Mouse (Mus musculus): ENCODE results near the gene 4931429L15Rik.

Gene 4931429L15Rik

DNA sequence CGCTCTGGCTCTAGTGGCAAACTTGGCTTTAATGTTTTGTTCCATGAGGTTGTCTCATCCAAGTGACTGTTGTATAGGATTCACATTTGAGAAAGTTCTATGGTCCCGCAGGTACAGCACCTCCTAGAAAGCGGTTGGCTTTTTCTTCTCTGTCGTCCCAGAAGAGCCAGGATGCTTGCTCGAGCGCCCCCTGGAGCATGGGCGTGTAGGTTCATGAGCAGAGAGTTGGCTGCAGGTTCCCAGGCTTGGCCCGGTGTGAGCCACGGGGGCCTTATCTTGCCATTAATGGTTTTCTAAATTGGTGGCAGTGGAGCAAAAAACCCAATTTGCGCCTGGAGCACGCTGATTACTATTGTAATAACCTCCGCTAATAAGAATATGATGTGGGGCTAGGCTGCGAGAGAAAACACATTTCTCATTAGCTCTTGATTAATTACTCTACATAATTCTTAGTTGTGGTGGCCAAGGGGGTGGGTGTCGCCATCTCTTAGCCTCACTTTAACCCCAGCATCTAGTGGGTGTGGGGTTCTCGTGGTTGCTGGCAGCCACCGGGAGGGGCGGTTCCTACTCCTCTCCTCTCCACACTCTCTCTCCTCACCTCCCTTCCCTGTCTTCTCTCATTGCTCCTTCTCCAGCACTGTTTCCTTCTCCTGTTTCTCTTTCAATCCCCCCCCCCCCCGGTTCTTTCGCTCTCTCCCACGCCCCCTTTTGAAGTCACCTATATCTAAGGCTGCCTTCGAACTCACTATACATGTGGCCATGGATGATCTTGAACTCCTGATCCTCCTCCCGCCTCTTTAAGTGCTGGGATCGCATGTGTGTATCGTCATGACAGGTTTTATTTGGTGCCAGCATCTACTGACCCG lies 8.2 kb upstream of the 4931429L15Rik start:
- no peak for DNase-seq (ENCODE audit: low read depth, low spot score)

DNA sequence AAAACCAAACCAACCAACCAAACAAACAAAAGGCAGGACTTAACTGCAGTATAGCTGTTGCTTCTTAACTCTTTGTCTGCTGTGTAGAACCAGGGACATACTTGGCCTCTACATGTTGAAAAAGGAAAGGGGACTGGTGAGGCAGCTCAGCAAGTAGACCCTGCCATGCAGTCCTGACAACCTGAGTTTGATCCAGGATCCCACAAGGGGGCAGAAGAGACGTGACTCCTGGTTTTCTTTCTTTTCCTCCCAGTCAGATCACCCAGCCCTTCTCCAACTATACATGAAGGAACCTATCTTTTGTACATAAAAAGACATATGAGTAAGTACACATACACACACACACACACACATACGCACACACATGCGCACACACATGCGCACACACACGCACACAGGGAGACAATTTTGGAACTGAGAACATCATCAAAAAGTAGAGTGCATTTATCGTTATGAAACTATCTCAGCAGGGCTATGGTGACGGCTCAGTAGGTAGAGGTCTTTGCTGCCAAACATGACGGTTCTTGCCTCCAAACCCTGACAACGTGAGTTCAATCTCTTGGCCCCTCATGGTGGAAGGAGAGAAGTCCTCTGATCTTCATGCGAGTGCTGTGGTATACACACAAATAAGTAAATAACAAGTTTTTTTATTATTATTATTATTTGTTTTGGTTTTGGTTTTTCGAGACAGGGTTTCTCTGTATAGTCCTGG lies 7.1 kb upstream of the 4931429L15Rik start:
- no peak for DNase-seq (ENCODE audit: low read depth, low spot score)

DNA sequence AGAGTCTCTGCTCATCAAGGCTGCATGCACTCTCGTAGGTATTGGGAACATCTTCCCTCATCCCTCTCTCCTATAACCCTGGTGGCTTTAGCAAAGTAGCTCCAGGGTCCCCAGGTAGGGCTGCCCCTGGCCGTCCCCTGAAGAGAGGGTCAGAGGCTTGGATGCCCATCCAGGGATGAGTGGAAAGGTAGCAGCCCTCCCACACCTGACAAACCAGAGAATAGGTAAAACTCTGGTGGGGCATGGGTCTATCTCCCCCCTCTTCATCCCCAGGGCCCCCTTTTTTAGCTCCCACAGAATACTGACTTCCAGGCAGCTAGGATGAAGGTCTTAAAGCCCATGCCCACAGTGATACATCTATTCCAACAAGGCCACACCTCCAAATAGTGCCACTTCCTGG lies 675 bp upstream of the 4931429L15Rik start:
- no peak for DNase-seq (ENCODE audit: low read depth, low spot score)

DNA sequence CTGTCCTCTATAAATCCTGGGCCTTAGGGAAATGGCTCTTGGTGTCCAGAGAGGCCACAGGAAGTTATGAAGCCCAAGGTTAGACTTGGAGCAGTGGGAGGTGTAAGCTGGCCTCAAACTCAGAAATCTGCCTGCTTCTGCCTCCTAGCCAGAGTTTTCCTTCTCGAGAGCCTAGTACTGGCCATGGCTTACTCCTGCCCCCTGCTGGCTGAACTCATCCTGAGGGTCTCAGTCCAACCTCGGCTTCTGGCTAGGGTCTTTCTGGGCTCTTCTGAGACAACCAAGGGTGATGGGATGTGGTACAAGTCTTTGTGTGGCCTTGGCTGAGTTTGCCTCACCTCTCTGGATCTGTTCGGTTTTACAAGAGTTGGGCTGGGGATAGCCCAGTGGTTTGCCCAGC lies 1.8 kb downstream of the 4931429L15Rik start:
- no peak for DNase-seq (ENCODE audit: low read depth, low spot score)

DNA sequence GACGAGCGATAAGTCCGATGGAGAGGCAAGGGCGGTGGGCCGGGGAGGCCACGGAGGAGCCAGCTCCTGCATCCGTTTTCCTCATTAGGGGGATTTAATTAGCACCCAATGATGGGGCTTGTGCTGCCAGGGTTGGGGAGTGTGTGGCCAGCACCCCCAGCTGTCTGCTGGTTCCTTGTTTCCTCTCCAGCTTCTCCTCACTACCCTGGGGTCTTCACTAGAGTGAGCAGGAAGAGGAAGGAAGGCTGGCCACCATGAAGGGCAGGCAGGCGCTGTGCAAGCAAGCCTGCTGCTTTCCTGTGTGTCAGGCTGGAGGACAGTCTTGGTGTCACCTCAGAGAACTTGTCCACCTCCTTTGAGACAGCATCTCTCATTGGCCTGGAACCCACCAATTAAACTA lies 2.9 kb downstream of the 4931429L15Rik start:
- DNase-seq (ENCODE audit: low read depth, low spot score) = no peak

DNA sequence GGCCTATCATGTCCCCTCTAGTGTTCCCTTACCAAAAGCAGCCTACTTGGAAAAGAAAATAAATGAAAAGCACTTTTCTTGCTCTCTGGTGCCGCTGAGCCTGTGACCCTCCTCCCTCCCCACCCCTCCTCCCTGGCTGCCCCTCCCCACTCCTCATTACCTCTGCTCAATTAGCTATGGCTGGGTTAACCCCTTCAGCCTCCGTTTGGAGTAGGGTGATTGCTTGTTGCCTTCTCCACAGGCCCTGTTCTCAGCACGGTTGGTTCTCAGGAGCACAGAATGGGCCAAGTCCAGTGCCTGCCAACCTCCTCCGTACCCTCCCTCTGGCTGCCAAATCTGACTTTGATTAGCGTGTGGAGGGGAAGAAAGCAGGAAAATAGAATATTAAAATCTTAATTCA lies 3.4 kb downstream of the 4931429L15Rik start:
- no peak for DNase-seq (ENCODE audit: low read depth, low spot score)

DNA sequence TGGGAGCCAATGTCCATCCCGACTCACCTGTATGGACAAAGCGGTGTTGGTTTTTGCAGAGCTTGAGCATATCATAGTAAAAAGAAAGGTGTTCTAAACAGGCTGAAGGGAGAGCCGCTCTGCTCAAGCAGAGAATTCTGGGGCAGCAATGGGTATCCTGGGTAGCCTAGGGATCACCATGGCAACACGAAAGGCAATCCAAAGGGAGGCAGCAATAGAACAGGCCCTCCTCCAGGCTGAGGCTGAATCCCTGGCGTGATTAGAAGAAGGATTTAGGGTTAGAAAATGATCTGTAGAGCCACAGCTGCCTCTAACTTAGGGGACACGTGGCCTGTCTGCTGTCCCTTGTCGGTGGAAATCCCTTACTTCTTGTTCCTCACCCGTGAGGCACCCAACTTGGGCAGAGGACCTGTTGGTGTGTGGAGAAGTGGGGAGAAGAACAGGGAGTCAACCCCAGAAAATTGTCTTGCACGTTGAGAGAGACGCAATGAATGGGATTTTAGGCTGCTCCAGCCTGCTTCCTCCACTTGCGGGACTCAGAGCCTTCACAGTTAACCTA lies 3.9 kb downstream of the 4931429L15Rik start:
- no peak for DNase-seq (ENCODE audit: low read depth, low spot score)

DNA sequence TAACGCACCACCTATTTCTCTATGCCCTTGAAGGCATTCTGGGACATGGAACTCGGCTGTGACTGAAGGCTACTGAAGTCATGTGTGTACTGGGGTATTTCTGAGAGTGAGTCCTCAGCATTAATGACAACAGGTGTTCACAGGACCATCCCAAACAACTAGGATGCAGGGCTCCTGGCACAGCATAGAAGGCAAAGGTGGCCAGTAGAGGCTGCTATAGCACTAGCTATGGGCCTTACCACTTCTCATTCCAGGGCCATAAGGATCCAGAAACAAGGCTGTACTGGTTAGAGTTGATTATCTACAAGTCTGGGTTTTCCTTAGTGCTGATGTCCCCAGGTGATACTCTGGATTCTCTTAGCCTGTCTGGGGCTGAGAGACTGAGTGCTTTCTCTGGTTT lies 4.9 kb downstream of the 4931429L15Rik start:
- no peak for DNase-seq (ENCODE audit: low read depth, low spot score)

DNA sequence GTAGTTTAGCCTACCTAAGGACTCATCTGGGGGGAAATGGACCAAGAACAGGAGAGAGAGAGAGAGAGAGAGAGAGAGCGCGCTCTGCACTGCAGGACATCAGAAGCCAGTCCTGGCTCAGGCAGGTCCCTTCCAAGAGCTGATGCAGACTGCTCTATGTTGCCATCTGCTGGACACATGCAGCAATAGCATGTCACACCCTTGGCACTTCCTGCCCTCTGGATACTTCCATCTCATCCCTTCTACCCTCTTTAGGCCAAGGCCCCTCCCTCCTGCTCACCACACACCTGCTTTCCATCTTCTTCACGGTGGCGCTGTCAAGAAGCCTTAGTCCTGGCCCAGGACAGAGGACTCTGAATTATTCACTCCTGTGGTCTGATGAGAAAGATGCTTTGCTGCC lies 5.3 kb downstream of the 4931429L15Rik start:
- DNase-seq (ENCODE audit: low read depth, low spot score) = peak; percentile 81

DNA sequence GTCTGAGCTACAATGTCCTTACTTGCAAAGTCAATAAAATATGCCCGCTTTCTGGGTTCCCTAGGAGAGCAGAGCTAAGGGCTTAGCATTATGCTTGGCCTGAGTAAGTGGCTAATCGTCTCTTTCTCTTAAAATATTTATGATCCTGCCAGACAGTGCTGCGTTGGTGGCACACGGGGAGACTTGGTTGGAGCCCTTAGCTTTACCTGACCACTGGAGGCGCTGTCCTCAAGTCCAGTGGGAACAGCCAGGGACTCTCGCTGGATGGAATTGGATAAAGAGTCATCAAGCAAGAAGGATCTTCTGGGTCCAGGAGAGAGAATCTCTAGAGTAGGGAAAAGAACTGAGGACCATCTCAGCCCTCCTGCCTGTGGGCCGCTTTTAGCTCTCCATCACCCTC lies 10.7 kb downstream of the 4931429L15Rik start:
- DNase-seq (ENCODE audit: low read depth, low spot score) = no peak

DNA sequence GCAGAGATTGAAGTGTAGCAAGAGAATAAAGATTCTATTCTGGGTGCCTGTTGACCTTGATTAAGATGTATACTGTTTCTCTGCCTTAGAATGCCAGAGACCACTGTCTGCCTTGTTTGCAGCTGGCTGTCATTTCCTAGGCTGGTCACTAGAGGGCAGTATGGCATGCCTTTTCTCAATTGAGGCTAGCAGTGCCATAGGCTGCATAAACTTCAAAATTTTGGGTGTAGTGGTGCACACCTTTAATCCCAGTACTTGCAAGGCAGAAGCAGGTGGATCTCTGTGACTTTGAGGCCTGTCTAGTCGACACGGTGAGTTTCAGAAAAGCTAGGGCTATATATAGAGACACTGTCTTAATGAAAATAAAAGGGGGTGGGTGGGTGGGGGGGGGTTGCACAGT lies 17.6 kb downstream of the 4931429L15Rik start:
- peak; percentile 76 for DNase-seq (ENCODE audit: low read depth, low spot score)

DNA sequence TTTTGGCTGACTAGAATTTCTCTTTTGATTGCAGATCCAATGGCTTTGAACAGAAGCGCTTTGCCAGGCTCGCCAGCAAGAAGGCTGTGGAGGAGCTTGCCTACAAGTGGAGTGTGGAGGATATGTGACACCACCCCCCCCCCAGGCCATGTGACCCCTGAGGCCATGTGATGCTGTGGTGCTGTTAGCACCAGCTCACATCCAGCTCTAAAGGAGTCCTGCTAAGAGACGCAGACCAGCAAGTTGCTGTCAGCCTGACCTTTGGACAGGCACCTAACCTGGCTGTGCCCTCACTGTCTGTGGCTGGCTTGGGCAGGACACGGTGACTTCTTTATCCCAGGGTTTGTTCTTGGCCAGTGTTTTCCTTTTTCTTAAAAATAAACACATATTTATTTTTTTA lies 21.4 kb downstream of the 4931429L15Rik start:
- DNase-seq (ENCODE audit: low read depth, low spot score) = no peak

DNA sequence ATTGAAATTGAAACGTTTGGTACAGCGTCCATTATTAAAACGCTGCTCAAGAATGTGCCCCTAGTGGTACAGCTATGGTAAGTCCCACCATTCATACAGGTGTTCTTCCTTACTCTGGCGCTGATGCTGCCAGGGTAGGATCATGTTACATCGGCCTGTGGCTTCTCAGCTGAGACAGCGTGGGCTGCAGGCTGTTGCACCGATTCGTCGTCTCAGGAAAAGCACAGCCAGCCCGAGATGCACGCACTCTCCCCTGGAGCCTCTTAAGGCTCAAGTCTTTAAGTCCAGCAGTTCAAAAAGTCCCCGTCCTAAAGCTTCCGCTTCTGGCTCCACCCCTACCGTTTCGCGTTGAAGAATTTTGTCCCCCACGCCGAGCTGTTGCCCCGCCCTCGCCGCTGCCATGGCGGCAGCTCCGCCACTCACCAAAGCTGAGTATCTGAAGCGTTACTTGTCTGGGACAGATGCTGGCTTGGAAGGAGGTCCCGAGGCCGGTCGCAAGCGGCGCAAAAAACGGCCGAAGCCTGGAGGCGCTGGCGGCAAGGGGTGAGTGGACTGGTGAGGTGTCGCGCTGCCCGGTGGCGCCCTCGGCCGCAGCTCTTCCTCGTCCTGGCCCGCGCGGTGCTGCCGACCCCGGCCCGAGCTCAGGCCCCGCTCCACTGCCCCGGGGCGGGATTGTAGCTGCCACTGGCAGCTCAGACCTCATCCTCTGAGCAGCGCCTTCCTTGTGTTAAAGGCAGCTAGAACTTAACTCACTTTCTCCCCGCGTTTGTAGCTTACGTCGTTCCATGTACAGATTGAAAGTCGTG lies 37.0 kb downstream of the 4931429L15Rik start, which contains the start of gene Bud13:
Gene Bud13, plus strand, starts transcription at position 378 of the 806 bp plus-strand sequence.
- peak; percentile 92 for DNase-seq (ENCODE audit: low read depth, low spot score)

DNA sequence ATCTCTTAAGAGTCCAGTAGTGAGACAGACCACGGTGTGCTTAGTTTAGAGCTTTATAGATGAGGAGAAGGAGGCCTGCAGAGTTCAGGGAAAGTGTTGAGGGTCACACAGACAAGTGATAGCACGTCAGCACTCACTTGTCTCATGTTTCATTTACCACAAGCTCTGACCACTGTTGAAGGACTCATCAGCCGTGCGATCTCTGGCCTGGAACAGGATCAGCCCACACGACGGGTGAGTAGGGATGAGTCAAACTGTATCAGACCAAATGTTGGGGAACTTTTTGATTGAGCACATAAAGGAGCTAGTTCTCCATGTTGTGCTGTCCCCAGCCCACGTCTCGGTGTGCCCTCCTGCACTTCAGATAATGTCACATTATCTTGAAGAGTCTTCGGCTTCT lies 45.3 kb downstream of the 4931429L15Rik start:
- peak; percentile 87 for DNase-seq (ENCODE audit: low read depth, low spot score)

DNA sequence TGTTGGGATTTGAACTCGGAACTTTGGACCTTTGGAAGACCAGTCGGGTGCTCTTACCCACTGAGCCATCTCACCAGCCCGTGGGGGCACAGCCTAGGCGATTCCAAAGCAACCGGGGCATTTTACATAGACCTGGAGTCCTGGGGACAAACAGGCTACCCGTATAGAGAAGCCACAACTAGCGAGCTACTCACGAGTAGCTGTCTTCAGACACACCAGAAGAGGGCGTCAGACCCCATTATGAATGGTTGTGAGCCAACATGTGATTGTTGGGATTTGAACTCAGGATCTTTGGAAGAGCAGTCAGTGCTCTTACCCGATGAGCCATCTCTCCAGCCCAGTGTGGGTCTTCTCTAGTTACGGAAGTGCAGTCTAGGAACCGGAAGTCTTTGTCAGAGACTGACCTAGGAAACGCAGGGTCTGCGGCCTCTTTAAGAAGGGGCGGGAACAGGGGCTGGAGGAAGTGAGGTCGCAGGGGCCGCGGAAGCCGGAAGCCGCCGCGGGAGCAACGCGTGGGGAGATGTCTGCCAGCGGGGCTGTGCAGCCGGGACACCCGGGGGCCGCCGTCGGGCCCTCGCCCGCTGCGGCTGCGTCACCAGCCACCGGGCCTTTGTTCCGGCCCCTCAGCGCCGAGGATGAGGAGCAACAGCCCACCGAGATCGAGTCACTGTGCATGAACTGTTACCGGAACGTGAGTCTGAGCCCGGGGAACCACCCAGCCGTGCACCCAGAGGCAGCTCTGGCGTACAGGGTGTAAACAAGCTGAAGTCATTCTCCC lies 46.9 kb downstream of the 4931429L15Rik start, which contains the start of gene Zpr1:
Gene Zpr1, plus strand, starts transcription at position 388 of the 778 bp plus-strand sequence.
- peak; percentile 94 for DNase-seq (ENCODE audit: low read depth, low spot score)

DNA sequence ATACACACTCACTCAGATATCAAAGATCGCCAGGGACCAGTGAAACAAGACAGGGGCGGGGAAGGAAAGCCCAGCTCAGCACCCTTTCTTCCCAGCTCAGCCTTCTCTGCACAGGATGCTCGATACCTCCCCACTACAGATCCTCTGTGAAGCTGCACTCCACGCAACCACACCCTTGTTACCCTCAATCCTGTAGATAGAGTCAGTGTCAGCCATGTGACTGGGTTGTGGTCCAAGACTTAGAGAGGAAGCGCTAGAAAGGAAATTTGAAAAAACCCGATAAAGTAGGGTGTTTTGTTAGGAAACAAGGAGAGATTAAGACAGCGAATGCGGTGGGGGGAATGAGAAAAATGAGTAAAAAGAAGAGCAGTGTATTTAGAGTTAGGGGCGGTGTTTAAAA lies 47.7 kb downstream of the 4931429L15Rik start:
- DNase-seq (ENCODE audit: low read depth, low spot score) = no peak

DNA sequence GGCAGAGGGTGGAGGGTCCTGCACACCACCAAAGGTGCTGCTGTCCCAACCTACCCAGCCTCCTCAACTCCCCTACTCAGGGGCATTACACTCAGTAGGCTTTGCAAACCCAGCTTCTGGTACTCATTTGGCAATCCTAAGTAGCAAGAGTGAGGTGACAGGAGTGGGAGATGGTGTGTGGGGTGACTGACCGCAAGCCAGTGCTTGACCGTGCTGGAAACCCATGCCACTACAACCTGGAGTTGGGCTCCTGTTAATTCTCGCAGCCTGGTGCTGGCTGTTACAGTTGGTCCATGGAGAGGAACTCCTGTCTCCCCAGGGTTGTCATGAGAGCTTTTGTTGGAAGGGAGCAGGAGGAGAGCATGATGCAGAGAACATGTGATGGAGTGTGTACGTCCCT lies 49.0 kb downstream of the 4931429L15Rik start:
- no peak for DNase-seq (ENCODE audit: low read depth, low spot score)

DNA sequence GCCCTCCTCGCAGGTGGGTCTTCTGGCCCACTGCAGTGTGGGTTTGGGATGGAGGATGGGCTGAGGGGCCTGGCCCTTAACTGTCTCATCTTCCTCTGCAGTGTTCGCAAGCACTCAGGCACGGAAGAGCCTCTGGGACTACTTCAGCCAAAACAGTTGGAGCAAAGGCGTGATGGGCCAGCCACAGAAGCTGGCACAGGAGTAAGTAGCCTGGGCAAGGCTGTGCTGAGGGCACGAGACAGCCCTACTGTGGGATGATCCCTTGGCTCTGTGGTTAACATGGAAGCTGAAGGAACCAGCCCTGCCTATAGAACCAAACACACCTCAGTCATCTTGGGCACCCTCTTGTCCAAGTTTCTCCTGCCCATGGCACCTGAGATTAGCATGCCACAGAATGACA lies 50.7 kb downstream of the 4931429L15Rik start:
- DNase-seq (ENCODE audit: low read depth, low spot score) = no peak

DNA sequence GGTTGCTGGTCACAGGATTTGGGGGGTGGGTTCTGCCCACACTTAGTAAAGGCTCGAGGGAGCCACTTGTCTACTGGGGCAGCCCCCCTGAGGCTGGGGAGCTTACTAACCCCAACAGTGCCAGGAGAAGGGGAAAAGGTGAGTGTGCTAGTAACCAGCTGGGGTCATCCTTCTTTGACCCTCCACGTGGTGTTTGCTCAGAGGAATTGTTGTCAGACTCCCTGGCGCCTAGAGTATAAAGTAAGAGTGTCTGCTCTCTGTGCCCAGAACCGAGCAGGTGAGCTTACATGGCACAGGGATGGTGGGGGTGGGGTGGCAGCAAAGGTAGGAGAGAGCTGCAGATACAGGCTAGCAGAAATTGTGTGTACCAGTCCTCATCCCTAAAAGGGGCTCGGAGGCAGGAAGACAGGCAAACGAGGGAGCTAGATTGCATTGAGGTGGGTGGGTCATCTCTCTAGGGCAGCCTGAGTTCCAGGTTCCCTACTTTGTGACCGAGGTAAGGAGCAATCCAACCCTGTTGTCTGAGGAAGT lies 51.4 kb downstream of the 4931429L15Rik start, which contains the start of gene Apoa5:
Gene Apoa5, plus strand, starts transcription at position 291 of the 531 bp plus-strand sequence.
- DNase-seq (ENCODE audit: low read depth, low spot score) = no peak

DNA sequence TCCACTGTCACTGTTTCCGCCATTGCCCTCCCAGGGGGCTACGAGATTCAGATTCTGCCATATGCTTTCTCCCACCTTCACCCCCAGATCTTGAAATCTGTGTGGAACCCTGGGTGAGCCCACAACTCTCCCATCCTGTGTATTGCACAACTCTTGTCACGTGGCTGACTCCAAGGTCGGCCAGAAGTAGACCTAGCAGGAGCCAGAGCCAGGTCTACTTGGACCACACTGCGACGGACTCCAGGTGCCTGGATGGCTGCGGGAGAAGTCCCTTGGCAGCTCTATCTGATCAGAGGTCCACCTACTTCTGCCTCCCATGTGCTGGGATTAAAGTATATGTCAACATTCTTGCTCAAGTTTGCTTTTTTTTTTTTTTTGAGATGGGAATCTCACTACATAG lies 58.7 kb downstream of the 4931429L15Rik start:
- no peak for DNase-seq (ENCODE audit: low read depth, low spot score)

Measured in 3T3-L1 (cell line).